Mouse (Mus musculus): ENCODE data around the gene Unc93b1.

GRCm38 (mm10) chr19:3990804-3991203 is 55.8 kb downstream of the Unc93b1 start:
- TF ChIP-seq POLR2A (IDR thresholded peaks at IDR 0.05; ENCODE audit: low read depth, low read length) = no peak
- TF ChIP-seq CTCF (IDR thresholded peaks at IDR 0.05; ENCODE audit: extremely low read depth, insufficient read length, insufficient replicate concordance, low read depth, low read length) = no peak
